Mouse (Mus musculus) forebrain, postnatal 0 days (tissue): ENCODE measurements around the gene Zbtb20. TPM values are rescaled to one million over a fixed set of nuclear protein-coding genes. Genes with fewer than 3 reads are reported as not detected.

Source experiments
- ATAC-seq: fragments of 200-750 bp; cut with Nextera tagmentation; 2 replicates; pipeline ENCODE4 v1.8.0; 2017; ENCODE audit warnings: mild to moderate bottlenecking, moderate library complexity
- DNase-seq: peaks from one replicate; pipeline ENCODE4 v3.0.0-alpha.2; 2015
- H3K27ac ChIP-seq: fragments of 300-500 bp; sonication (generic); 2 replicates; pipeline ENCODE4 v1.5.1; 2014; ENCODE audit warnings: low read depth, mild to moderate bottlenecking, antibody characterized with exemption, low read length, moderate library complexity, mixed read lengths
- H3K27me3 ChIP-seq: fragments of 300-500 bp; sonication (generic); 2 replicates; pipeline ENCODE4 v1.6.1; 2014; ENCODE audit warnings: mild to moderate bottlenecking, low read length, mixed read lengths; ENCODE audit not compliant: insufficient read depth
- H3K36me3 ChIP-seq: fragments of 300-500 bp; sonication (generic); 2 replicates; pipeline ENCODE4 v1.6.1; 2014; ENCODE audit warnings: mild to moderate bottlenecking, moderate library complexity; ENCODE audit not compliant: insufficient read depth
- H3K4me1 ChIP-seq: fragments of 300-500 bp; sonication (generic); 2 replicates; pipeline ENCODE4 v1.6.1; 2014; ENCODE audit warnings: antibody characterized with exemption; ENCODE audit not compliant: insufficient read depth
- H3K4me2 ChIP-seq: fragments of 300-500 bp; sonication (generic); 2 replicates; pipeline ENCODE4 v1.6.1; 2014; ENCODE audit warnings: low read depth, mild to moderate bottlenecking, moderate library complexity
- H3K4me3 ChIP-seq: fragments of 300-500 bp; sonication (generic); 2 replicates; pipeline ENCODE4 v1.5.1; 2014; ENCODE audit warnings: low read depth, low read length, mixed read lengths
- H3K9ac ChIP-seq: fragments of 300-500 bp; sonication (generic); 2 replicates; pipeline ENCODE4 v1.6.1; 2014; ENCODE audit warnings: mild to moderate bottlenecking
- H3K9me3 ChIP-seq: fragments of 300-500 bp; sonication (generic); 2 replicates; pipeline ENCODE4 v1.6.1; 2016; ENCODE audit warnings: low read length
- CTCF ChIP-seq: sonication (generic); IDR thresholded peaks from 2 replicates; pipeline ENCODE4 v1.5.1; 2016; ENCODE audit warnings: antibody characterized with exemption, control low read depth, low read depth
- WGBS: fragments of 180-500 bp; shearing (Covaris S2); extraction: QIAGEN DNeasy Blood & Tissue Kit; methylation state at CpG from one replicate; pipeline ENCODE4 v1.1.7; 2014; 5-methylcytosine and 5-hydroxymethylcytosine counted together
- polyA plus RNA-seq: library from polyadenylated mRNA; unstranded; fragments of >200 nt; fragmentation: Nextera tagmentation; extraction: Ambion mirVana; gene quantifications from 2 replicates; pipeline ENCODE4 v1.2.1, GENCODE M21; 2015
- total RNA-seq: library from RNA; depleted of rRNA; stranded (reverse); fragments of >200 nt; gene quantifications from 2 replicates; pipeline ENCODE4 v1.2.3, GENCODE M21; 2014

The Zbtb20 gene
- total and polyA plus RNA-seq, 2 experiments from 2014 or later = 63.4 to 90.9 TPM

GRCm38 (mm10) chr16:42880046-42880445 is 4.4 kb downstream of the Zbtb20 start:
- no peaks in the 10 kb centered on the region for H3K9me3 ChIP-seq
- no peak for ATAC-seq
- no peak overlapping the region for H3K4me3 ChIP-seq
- no peak overlapping the region for H3K27ac ChIP-seq
- peak; percentile 13 for DNase-seq
- no peak overlapping the region for H3K9ac ChIP-seq
- H3K4me2 ChIP-seq = no peak overlapping the region
- no peaks in the 10 kb centered on the region for H3K27me3 ChIP-seq
- no peaks in the 10 kb centered on the region for H3K36me3 ChIP-seq
- no peak for TF ChIP-seq CTCF
- 58% methylated on average over 3 of the region's 3 CpGs for WGBS
- no peaks in the 10 kb centered on the region for H3K4me1 ChIP-seq

GRCm38 (mm10) chr16:42885538-42885937 is 9.9 kb downstream of the Zbtb20 start:
- Histone ChIP-seq H3K9ac (no peak overlapping the region), H3K4me2 (no peak overlapping the region), H3K27ac (no peak overlapping the region), H3K4me1 (no peaks in the 10 kb centered on the region), H3K9me3 (no peaks in the 10 kb centered on the region), H3K4me3 (no peak overlapping the region), H3K36me3 (no peaks in the 10 kb centered on the region), H3K27me3 (no peaks in the 10 kb centered on the region)
- 75% methylated on average over 2 of the region's 2 CpGs for WGBS
- no peak for TF ChIP-seq CTCF
- ATAC-seq (no peak), DNase-seq (no peak)

- no peak for TF ChIP-seq CTCF
- Histone ChIP-seq H3K9ac (no peak overlapping the region), H3K9me3 (no peaks in the 10 kb centered on the region), H3K4me2 (no peak overlapping the region), H3K27ac (no peak overlapping the region), H3K27me3 (no peaks in the 10 kb centered on the region), H3K4me3 (no peak overlapping the region), H3K4me1 (no peaks in the 10 kb centered on the region), H3K36me3 (no peaks in the 10 kb centered on the region)
- DNase-seq = no peak
- WGBS = 78% methylated on average over 7 of the region's 7 CpGs
- ATAC-seq = no peak
Measured at GRCm38 (mm10) chr16:42885964-42886363, 10.3 kb downstream of the Zbtb20 start.

- no peak overlapping the region for H3K27ac ChIP-seq
- 79% methylated on average over 3 of the region's 3 CpGs for WGBS
- no peaks in the 10 kb centered on the region for H3K36me3 ChIP-seq
- H3K27me3 ChIP-seq = no peaks in the 10 kb centered on the region
- ATAC-seq = no peak
- no peaks in the 10 kb centered on the region for H3K4me1 ChIP-seq
- H3K9me3 ChIP-seq = no peaks in the 10 kb centered on the region
- no peak for DNase-seq
- H3K4me3 ChIP-seq = no peak overlapping the region
- no peak for TF ChIP-seq CTCF
- no peak overlapping the region for H3K4me2 ChIP-seq
- H3K9ac ChIP-seq = no peak overlapping the region
Measured at GRCm38 (mm10) chr16:42897125-42897693, 21.5 kb downstream of the Zbtb20 start.

GRCm38 (mm10) chr16:42900328-42900727 is 24.6 kb downstream of the Zbtb20 start:
- no peak for TF ChIP-seq CTCF
- no peak overlapping the region for H3K9ac ChIP-seq
- no peaks in the 10 kb centered on the region for H3K4me1 ChIP-seq
- no peaks in the 10 kb centered on the region for H3K9me3 ChIP-seq
- no peaks in the 10 kb centered on the region for H3K36me3 ChIP-seq
- H3K27ac ChIP-seq = no peak overlapping the region
- H3K27me3 ChIP-seq = no peaks in the 10 kb centered on the region
- ATAC-seq (no peak), DNase-seq (no peak)
- H3K4me3 ChIP-seq = no peak overlapping the region
- 92% methylated on average over 1 of the region's 1 CpGs for WGBS
- no peak overlapping the region for H3K4me2 ChIP-seq

GRCm38 (mm10) chr16:42907283-42907701 is 31.6 kb downstream of the Zbtb20 start:
- no peaks in the 10 kb centered on the region for H3K27me3 ChIP-seq
- TF ChIP-seq CTCF = no peak
- peak overlapping the region; percentile 50 for H3K9ac ChIP-seq
- peak overlapping the region; percentile 34 for H3K4me3 ChIP-seq
- peak; percentile 84 for ATAC-seq
- peak overlapping the region; percentile 58 for H3K4me2 ChIP-seq
- WGBS = 4% methylated on average over 4 of the region's 4 CpGs
- H3K27ac ChIP-seq = peak overlapping the region; percentile 79
- H3K36me3 ChIP-seq = no peaks in the 10 kb centered on the region
- DNase-seq = peak; percentile 53
- no peaks in the 10 kb centered on the region for H3K9me3 ChIP-seq
- peaks cover 6% of the 10 kb centered on the region; the same call in 1 of the 2 replicates for H3K4me1 ChIP-seq

- Histone ChIP-seq H3K9ac (no peak overlapping the region), H3K9me3 (no peaks in the 10 kb centered on the region), H3K27me3 (no peaks in the 10 kb centered on the region), H3K4me3 (peak overlapping the region; percentile 3), H3K4me2 (peak overlapping the region; percentile 21), H3K4me1 (peaks cover 6% of the 10 kb centered on the region; the same call in 1 of the 2 replicates), H3K36me3 (no peaks in the 10 kb centered on the region), H3K27ac (no peak overlapping the region)
- TF ChIP-seq CTCF = no peak
- DNase-seq = no peak
- ATAC-seq = no peak
Measured at GRCm38 (mm10) chr16:42908381-42908780, 32.7 kb downstream of the Zbtb20 start.

- peak overlapping the region; percentile 26 for H3K4me3 ChIP-seq
Measured at GRCm38 (mm10) chr16:42908896-42909295, 33.2 kb downstream of the Zbtb20 start.

More at GRCm38 (mm10) chr16:42908896-42909295, 33.2 kb downstream of the Zbtb20 start:
- Histone ChIP-seq H3K27me3 (no peaks in the 10 kb centered on the region), H3K9me3 (no peaks in the 10 kb centered on the region), H3K27ac (no peak overlapping the region), H3K36me3 (no peaks in the 10 kb centered on the region), H3K4me2 (peak overlapping the region; percentile 21; the same call in 1 of the 2 replicates), H3K9ac (no peak overlapping the region), H3K4me1 (peaks cover 6% of the 10 kb centered on the region; the same call in 1 of the 2 replicates)
- 55% methylated on average over 5 of the region's 5 CpGs for WGBS
- DNase-seq (no peak), ATAC-seq (no peak)
- TF ChIP-seq CTCF = no peak
